Mouse (Mus musculus) fat pad, adult 2 months (tissue): ENCODE data around the gene Ccdc77.
"Not testable (repeated sequence)": the region's sequence is repeated elsewhere in the genome, so short reads cannot be mapped to it uniquely, and the experiment has no call there.

Experiments
- DNase-seq: peaks from one replicate; pipeline ENCODE4 v3.0.0-alpha.2; 2011; ENCODE audit warnings: low read depth, low spot score; ENCODE audit errors: extremely low read depth

Ccdc77 gene

DNA sequence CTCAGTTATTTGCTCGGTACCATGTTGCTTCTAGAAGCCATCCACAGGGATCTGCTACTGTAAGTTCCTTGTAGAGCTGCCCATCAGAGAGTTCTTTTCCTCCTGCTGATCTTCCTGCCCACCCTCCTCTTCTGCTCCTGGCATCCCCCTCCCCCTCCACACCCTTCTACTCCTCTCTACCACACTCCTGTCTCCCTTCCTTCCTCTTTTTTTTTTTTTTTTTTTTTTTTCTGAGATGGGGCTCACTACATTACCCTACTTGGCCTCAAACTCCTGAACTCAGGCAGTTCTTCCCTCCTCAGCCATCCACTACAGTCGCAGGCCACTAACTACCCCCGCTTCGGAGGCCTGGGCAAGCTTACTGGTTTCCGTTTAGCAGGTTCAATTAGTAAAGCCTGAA is 51.7 kb downstream of the Ccdc77 start:
- DNase-seq, result no peak

DNA sequence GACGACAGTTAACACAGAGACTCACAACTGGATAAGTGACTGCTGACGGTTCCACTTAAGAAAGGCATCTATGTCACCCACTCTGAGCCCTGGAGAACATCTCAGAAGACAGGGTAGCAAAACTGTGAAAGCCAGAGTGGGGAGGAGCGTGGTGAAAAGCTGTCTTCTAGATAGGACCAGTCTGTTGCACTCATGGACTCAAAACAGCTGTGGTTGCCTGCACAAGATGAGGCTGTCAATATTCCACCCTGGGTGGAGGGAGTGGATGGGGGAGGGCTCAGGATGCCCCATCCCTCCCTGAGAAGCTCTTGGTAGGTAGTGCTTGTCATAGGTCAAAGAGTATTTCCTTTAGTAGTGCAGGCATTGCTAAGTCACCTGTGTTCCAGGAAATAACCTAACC is 54.4 kb downstream of the Ccdc77 start:
- no peak for DNase-seq

DNA sequence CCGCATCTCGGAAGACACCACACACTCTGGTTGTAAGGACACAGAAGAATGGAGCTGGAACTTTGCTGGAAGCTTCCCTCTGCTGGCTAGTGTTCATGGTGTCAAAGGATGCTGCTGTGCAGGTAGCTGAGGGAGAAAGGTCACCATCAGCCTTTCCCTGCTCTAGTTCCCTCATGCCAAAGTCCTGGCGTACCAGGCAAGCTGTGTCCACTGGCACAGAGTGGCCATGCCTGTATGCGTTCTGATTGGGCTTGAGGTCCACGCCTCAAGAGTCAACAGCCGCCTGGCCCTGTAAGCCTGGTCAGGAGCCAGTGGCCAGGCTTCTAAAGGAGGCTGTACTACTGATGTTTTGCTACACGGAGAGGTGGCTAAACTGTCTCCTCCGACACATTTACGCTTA is 54.8 kb downstream of the Ccdc77 start:
- DNase-seq, result no peak

DNA sequence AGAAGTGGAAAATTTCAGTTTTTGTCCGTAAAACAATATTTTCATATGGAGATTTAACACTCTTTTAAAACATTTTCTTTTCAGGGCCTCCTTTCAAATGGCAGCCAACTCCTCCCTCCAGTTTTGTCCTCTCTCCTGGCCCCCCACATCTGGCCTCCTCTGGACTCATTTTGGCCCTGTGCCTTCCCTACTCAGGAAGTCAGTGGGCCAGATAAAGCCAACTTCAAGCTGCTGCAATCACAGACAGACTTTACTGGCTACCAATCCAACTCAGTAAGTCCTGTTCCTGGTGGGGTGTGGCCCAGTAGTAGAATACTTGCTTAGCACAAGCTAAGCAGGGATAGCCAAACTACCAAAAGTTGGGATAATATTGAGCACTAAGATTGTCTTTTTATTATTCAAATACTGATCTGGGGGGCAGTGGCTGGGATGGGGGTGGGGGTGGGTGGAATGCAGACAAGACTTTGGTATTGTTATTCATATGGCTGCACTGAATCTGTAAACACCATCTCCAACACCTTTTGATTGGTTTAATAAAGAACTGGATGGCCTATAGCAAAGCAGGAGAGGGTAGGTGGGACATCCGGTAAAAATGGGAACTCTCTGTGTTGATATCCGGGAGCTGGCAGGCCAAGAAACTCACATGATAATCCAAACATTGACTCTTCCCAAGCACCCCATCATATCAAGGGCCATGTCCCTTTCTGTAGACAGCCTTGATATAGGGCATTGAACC is 57.1 kb downstream of the Ccdc77 start:
- DNase-seq, result no peak

DNA sequence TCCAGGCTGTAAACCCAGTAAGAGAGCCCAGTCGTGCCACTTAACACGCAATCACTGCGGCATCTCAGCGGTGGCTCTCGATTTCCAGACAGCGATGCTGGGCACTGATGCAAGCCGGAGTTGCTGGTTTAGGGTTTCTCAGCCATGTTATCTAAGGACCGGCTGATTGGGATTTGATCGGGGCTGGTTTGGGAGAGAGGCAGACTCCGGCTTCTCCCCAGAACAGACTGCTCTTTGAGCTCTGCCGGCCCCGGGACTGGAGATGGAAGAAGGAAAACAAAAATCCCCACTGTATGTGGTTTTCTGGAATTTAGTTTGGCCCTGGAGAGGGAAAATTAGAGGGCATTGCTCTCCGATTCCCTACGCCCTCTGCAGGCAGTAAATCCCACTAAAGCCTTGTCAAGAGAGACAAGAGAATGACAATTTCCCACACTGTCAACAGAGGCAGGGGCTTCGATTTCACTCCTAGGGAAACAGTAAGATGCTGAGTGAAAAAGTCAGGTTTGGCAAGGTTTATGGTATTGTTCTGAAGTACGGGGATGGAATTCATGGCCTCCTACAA is 61.3 kb downstream of the Ccdc77 start:
- DNase-seq, result no peak

DNA sequence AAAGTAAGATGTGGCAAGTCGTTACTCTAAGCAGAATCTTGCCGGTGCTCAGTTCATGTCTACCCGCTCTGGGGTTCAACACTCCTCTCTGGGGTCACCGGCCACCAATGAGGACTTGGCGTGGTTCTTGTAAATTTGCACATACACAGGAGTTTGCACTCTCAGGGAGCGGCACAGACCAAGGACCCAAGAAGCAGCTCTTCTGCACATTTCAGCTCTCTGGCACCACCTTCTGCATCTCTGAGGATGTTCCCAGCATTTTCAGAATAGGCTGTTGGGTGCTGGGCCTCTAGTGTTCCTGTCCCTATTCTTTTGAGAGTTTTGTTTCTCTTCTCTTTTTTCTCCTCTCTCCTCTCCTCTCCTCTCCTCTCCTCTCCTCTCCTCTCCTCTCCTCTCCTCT is 63.0 kb downstream of the Ccdc77 start:
- DNase-seq, result no peak

DNA sequence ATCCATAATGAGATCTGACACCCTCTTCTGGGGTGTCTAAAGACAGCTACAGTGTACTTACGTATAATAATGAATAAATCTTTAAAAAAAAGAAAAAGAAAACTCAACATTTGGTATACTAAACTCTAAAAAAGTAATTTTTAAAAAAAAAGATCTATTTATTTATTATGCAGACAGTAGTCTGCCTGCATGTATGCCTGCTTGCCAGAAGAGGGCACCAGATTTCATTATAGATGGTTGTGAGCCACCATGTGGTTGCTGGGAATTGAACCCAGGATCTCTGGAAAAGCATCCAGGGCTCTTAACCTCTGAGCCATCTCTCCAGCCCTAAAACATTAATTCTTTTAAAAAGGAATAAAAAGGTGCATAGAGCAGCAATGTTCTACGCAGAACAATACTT is 67.6 kb downstream of the Ccdc77 start:
- not testable (repeated sequence) for DNase-seq

DNA sequence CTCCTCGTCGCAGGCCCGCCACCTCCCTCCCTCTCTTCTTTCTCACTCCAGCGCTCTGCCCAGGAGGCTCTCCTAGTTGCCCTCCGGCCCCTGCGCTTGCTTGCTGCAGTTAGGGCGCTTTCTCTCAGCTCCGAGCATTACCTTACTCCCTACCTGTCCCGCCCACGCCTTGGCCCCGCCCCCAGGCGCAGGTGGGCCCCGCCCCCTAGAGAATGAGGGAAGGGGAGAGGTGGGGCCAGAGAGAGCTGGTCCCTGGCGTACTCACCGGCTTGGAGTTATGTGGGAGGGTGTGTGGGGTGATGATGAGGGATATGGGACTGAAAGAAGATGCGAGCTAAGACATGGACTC is 69.4 kb downstream of the Ccdc77 start:
- no peak for DNase-seq

DNA sequence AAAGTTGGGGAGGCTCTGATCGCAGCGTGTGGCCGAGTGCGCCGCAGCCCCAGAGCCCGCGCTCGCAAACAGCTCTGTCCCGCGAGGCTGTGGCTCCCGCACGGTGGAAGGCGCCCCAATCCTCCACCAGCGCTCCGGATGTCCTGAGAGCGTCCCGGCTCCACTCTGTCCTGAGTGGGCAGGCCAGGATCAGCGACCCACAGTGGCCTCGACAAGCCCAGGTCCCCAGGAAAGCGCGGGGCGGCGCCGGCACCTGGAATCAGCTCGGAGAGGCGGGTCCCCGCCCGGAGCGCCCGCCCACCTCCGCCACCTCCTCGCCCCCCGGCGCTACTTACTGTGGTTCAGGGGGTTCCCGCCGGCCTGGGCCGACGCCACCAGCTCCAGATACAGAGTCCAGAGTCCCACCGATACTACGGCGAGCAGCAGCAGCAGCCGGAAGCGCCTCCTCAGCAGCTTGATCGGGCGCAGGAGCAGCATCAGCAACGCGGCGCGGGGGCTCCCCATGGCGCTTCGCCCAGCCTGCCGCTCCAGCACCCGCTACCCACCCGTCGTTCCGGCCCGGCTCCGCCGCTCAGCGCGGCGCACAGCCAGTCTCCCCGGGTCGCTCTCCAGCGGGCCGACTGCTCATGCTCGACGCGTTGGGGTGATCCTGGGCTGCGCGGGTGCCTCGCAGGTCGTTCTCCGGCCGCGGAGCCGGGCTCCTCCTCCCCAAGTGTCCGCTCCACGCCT is 70.0 kb downstream of the Ccdc77 start, which contains the start of the genes D330020A13Rik and B4galnt3:
TSS of gene D330020A13Rik (plus strand) at position 309 of the 729 bp plus-strand sequence.
TSS of gene B4galnt3 (minus strand) at position 504 of the 729 bp plus-strand sequence.
- DNase-seq, result no peak

DNA sequence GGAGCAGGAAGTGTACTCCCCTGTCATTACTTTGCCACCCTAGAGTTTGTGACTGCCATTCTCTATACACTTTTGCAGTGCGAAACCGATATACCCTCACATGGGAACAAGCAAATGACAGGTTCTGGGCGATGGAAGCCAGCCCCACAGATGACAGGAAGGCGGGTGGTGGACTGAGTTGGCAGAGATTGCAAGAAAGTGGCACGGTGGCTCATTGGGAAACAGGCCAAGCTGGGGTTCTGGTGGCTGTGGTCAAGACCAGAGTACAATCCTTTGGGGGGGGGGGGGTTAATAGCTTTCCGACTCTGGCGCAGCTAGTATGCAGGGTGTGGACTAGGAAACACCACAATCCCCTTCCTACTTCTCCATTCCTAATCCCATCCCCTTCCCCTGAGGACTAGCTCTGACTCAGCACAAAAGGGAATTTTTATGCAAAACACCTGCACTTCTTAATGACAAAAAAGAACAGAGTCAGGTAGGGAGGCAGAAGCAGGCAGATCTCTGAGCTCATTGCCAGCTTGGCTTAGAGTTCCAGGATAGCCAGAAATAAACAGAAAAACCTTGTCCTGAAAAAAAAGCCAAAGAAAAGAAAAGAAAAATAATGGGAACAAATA is 72.7 kb downstream of the Ccdc77 start:
- DNase-seq, result no peak

DNA sequence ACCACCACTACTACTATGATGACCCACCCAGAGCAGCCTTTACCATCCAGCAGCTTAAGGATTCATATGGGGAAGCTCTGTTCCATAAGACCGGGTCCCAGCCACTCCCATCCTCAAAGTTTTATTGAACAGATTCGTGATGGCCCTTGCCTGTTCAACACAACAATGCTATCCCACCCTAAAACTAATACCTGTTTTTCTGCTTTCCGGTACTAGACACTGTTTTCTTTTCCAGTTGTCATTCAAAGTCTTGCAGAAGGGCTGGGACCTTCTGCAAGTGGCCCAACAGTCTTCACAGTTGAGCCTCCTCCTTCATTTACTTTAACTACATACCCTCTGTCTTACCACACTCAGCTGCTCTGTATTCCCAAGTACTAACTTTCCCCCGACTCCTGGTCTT is 74.7 kb downstream of the Ccdc77 start:
- DNase-seq, result no peak

DNA sequence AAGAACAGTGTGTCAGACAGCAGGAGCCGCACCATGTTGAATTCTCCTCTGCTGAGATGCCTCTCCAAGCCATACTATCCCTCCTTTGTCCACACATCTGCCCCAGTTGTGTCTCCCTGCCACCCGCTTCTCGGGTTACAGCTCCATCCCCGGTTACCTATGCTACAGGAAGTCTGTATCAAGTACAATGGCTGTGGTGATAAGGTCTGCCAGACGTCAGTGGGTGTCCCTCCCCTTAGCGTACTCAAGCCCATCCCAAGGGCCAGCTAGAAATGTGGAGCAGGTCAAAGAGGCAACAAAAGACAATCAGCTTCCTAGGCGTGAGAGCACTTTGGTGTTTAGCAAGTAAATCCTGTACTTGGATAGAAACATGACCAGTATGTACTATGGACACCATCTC is 75.6 kb downstream of the Ccdc77 start:
- no peak for DNase-seq

DNA sequence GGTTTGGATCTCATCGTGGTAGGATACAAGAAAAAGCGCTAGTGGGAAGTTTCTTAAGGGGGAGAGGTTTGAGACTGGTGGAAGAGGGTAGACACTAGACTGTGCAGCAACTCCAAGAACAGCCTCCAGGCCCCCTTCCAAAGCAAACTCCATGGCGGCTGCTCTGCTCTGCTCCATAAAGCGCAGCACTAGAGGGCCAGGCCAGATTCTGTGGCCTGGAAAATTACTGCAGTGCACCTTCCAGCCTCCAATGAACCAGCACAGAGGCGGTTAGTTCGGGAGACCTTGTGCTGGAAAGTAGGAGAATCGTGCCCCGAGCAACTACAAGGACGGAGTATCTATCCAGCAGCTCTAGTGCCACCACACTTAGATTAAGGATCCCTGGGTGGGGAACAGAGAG is 76.9 kb downstream of the Ccdc77 start:
- DNase-seq, result no peak

DNA sequence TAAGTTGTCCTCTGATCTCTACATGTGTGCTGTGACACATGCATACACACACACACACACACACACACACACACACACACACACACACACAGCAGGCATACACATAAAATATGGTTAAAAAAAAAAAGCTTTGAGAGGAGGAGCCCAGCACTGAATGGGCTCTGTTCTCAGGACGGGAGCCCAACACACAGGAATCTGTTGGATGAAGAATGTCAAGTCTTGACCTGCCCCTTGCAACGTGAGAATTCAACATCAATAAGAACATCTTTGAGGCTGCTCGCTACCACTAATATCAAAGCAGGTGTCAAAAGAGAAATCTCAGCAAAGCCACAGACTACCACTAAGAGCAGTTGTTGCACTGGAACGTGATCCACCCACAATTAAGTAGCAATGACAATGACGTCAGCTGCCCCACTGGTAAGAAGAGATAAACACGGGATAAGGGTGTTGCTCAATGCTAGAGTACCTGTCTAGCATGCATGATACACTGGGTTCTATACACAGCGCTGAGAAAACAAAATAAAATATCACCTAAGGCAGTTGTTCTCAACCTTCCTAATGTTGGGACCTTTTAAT is 87.2 kb downstream of the Ccdc77 start:
- DNase-seq, result no peak

DNA sequence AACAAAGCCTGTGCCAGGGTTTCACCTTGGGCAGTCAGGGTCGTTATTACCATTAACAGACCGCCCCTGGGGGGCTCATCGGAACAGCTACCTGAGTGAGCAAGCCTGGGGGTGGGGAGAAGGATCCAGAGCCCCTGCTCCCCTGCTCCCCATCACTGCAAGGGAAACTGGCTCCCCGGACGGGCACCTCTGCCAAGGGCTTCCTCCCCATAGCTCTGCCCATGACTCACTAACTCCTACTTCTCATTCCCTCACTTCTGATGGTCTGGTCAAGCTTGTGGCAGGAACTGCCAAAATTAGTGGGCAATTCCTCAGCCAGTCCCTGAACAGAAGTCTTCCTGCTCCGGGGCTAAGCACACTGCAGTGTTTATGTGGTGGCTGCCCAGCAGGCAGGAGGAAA is 88.9 kb downstream of the Ccdc77 start:
- DNase-seq, result no peak

DNA sequence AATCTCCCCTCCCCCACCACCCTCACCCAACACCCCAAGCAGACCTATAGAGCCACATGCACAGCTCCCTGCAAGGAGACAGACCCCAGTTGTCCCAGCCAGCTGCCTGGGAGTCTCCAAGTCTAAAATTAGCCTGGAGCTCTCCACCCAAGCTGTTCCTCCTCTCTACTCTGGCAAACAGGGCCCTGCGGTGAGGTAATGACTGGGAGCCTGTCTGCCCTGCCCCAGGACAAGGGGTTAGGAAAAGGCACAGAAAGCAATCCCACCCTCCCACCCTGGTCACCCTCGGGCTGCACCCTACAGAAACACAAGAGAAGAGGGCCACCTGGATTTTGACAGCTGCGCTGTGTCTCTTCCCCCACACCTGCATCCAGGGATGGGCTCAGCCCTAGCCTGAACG is 89.3 kb downstream of the Ccdc77 start:
- DNase-seq, result no peak
